Mouse (Mus musculus) erythroid progenitor cell, adult 5-6 weeks (primary cell): ENCODE results near the gene Mpdz. TPM values are rescaled to one million over a fixed set of nuclear protein-coding genes. Genes with fewer than 3 reads are reported as not detected.

Experiments
- ATAC-seq: replicated peaks from 2 replicates; pipeline ENCODE4 v1.8.0; 2016; ENCODE audit warnings: moderate number of reproducible peaks, mild to moderate bottlenecking, moderate TSS enrichment, inconsistent platforms; ENCODE audit not compliant: poor library complexity, low FRiP score, severe bottlenecking
- total RNA-seq, 2 experiments: library from RNA; stranded (forward) in 1 of 2; stranded (reverse) in 1 of 2; fragments of 150-400 nt in 1 of 2; fragments of 186-747, 209-891 nt in 1 of 2; gene quantifications; 2 replicates each; pipeline versions ENCODE4 v1.2.3 to v1.2.4; 2015 to 2017; ENCODE audit warnings: low replicate concordance in 2 of 2

Mpdz gene
- total RNA-seq, 2 experiments from 2014 or later = not detected

GRCm38 (mm10) chr4:81298384-81298783 lies 144.2 kb downstream of the Mpdz start:
- no peak for ATAC-seq

- ATAC-seq = no peak
These were observed 149.3 kb downstream of the Mpdz start for GRCm38 (mm10) chr4:81293309-81293708.

- no peak for ATAC-seq
These were observed 157.1 kb downstream of the Mpdz start for GRCm38 (mm10) chr4:81285564-81285963.

- no peak for ATAC-seq
These were observed 159.0 kb downstream of the Mpdz start for GRCm38 (mm10) chr4:81283611-81284010.

- no peak for ATAC-seq
These were observed 159.5 kb downstream of the Mpdz start for GRCm38 (mm10) chr4:81283081-81283480.

GRCm38 (mm10) chr4:81280098-81280497 lies 162.5 kb downstream of the Mpdz start:
- ATAC-seq = no peak

- no peak for ATAC-seq
These were observed 163.2 kb downstream of the Mpdz start for GRCm38 (mm10) chr4:81279451-81279850.

GRCm38 (mm10) chr4:81275957-81276715 lies 166.5 kb downstream of the Mpdz start:
- ATAC-seq = no peak

- no peak for ATAC-seq
These were observed 169.5 kb downstream of the Mpdz start for GRCm38 (mm10) chr4:81273067-81273466.

GRCm38 (mm10) chr4:81252859-81253780 lies 189.5 kb downstream of the Mpdz start:
- ATAC-seq = no peak

GRCm38 (mm10) chr4:81252334-81252733 lies 190.3 kb downstream of the Mpdz start:
- ATAC-seq = no peak

GRCm38 (mm10) chr4:81251934-81252333 lies 190.7 kb downstream of the Mpdz start:
- no peak for ATAC-seq

GRCm38 (mm10) chr4:81249245-81249644 lies 193.4 kb downstream of the Mpdz start:
- ATAC-seq = no peak

- ATAC-seq = no peak
These were observed 206.4 kb downstream of the Mpdz start for GRCm38 (mm10) chr4:81236227-81236626.
